Mouse (Mus musculus) thymus, postnatal 4 days (tissue): ENCODE data around the gene Idh1.
"Not testable (repeated sequence)": the region's sequence is repeated elsewhere in the genome, so short reads cannot be mapped to it uniquely, and the experiment has no call there.

Experiments used
- DNase-seq: peaks from one replicate; pipeline ENCODE4 v3.0.0; 2021

Idh1 gene

GRCm38 (mm10) chr1:65186287-65187073, at the start of gene Idh1, which contains the start of gene Pikfyve:
Idh1 (minus strand) TSS chr1:65186500.
Pikfyve (plus strand) TSS chr1:65186683.
- DNase-seq, result peak; percentile 96

GRCm38 (mm10) chr1:65230566-65230965, 44.3 kb upstream of the Idh1 start:
- DNase-seq, result no peak

DNA sequence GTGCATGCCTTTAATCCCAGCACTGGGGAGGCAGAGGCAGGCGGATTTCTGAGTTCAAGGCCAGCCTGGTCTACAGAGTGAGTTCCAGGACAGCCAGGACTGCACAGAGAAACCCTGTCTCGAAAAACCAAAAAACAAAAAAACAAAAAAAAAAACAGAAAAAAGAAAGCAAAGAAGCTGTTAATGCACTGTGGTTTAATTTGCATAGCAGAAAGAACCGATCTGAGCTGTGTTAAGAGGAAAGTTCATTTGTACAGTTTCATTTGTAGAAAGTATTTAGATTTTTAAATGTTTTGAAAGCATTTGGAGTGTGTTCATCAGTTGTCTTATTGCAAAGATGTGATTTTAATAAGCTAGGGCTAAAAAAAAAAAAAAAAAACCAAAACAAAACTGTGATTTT, 43.5 kb upstream of the Idh1 start:
- DNase-seq, result not testable (repeated sequence)

- DNase-seq, result no peak
Observed at GRCm38 (mm10) chr1:65227681-65228080, 41.4 kb upstream of the Idh1 start.

DNA sequence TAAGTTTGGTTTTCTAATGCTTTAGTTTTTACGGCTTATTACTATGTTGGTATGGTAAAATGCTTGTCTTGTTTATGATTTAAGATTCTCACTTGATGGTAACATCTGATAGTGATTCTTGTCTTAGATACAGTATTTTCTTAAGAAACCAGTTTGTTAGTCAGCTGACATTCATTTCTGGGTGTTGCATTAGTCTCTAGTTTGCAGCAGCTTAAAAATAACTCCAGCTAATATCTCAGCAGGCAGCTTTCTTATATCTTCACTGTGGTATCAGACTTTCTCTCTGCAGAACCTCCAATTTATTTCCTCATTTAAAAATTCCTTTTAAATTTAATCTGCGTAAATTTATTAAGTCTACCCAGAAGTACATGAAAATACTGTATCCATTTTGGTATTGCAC, 37.4 kb upstream of the Idh1 start:
- no peak for DNase-seq

- no peak for DNase-seq
Observed at GRCm38 (mm10) chr1:65217972-65218371, 31.7 kb upstream of the Idh1 start.

DNA sequence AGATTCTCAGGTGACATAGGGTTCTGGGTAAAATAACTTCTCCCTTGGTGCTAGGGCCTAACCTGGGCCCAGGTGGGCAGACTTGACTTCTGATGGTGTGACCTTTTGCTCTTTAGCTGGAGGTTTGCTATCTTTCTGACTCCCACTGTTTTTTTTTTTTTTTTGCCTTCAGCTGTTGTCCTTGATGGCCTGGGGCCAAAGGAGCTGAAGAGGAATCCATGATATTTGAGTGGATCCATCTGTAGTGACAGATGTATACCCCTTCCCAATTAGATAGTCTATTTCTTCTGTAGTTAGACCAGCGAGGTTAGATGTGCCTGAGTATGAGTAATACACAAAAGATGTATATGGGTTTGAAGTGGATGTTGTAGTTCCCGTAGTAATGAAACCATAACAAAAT, 31.3 kb upstream of the Idh1 start:
- DNase-seq, result no peak

GRCm38 (mm10) chr1:65213214-65213613, 26.9 kb upstream of the Idh1 start:
- DNase-seq, result no peak

DNA sequence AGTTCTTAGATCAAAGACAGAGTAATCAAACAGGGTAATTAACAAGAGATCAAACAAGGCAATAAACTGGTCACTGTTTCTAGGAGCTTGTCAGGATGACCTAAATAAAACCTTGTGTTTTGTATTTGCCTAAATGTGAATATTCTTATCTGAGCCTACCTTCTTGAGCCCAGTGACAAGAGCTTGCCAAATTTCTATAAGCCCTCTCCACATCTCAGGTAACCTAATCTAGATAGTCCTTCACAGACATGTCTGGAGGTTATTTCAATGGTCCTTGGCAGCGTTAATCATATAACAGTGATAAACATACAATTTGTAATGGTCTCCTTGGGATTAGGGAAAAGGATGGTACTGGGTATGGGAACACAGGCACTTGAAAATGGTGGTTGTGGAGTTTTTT, 18.0 kb upstream of the Idh1 start:
- DNase-seq, result no peak

DNA sequence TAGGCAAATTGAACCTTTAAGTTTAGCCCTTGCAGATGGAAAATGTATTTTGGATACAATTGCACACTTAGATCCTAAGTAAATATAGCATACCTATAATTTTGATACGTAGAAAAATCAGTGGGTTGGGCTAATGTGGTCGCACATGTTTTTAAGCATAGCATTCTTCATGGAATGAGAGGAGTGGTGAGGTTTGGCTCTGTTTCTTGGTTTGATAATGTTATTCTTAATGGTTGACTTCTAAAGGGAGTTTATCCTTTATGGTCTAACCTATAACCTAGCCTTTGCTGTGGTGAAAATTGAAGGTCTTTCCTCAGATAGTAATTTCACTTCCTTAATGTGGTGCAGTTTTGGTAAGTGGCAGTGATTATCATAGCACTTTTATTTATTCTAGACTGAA, 12.6 kb upstream of the Idh1 start:
- no peak for DNase-seq

- DNase-seq, result no peak
Observed at GRCm38 (mm10) chr1:65198425-65198824, 12.1 kb upstream of the Idh1 start.

GRCm38 (mm10) chr1:65193226-65193625, 6.9 kb upstream of the Idh1 start:
- no peak for DNase-seq

DNA sequence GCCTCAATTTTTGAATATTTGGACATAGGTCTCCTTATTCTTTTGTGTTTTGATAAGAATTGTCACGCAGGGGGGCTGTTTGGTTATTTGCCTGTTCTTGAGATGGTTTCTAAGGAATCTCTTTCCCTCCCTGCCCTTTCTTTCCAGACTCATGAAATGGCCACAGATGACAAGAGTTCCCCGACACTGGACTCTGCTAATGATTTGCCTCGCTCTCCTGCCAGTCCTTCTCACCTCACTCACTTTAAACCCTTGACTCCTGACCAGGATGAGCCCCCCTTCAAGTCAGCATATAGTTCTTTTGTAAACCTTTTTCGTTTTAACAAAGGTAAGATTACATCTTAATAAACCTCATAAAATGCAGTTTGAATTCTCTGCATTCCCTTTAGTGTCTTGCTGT, 3.9 kb upstream of the Idh1 start:
- no peak for DNase-seq

DNA sequence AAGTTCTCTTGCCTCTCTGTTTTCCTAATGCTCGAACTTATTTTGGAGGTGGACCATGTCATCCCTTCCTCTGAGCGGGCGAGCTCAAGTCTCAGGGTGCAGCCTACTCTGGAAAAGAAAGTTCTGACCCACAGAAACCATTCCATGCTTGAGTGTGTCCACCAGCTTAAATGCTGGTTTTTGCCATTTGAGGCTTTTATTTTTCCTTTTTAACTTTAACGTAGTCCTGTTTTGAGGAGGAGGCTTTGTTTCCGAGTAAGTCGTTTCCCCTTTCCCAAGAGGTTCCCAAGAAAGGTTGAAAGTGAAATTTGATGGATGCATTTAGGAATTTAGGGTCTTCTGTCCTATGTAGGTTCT, 752 bp upstream of the Idh1 start:
- no peak for DNase-seq

- DNase-seq, result no peak
Observed at GRCm38 (mm10) chr1:65185524-65186205, 635 bp downstream of the Idh1 start.

DNA sequence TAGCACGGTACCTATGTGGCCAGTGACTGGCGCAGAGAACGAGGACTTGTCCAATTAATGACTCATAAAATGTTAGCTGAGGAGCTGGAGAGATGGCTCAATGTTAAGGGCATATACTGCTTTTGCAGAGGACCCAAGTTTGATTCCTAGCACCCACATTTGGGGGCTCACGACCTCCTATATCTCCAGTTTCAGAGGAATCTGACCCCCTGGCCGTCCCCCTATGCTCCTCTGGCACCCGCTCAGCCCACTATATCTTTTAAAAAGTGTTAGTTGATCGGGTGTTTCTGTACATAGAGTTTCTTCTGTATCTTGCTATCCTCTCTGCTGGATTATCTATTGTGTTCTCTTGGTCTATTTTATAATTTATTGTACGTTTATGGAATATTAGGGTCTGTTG, 1.3 kb downstream of the Idh1 start:
- DNase-seq, result no peak

DNA sequence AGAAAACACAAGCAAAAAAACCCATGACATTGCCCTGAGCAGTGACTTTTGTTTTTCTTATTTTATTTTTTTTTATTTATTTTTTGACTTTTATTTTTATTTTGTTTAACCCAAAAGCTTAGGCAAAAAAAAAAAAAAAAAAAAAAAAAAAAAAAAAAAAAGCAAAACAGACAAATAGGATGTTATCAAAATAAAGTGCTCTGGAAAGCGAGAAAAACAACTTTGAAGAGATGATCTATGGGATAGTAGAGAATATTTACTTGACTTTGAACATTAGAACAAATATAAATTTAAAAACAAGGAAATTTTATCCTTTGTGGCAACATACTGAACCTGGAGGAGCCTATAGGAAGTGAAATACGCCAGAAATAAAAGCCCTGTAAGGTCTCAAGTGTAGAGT, 2.3 kb downstream of the Idh1 start:
- no peak for DNase-seq

DNA sequence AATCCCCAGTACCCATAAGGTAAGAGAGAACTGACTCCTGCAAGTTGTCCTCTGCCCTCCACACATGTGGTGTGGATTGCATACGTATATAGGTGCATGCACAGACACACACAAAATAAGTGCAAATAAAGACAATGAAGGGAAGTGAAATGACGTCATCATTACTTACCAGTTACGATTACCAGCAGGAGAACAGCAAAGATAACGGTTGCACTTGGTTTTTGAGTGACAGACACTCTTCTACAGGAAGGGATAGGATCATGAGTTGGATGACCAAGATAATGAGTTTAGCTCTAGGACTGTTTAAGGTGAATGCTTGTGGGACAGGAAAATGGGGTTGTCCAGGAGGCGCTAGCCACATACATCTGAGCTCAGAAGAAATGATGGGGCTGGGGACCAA, 4.8 kb downstream of the Idh1 start:
- DNase-seq, result no peak

DNA sequence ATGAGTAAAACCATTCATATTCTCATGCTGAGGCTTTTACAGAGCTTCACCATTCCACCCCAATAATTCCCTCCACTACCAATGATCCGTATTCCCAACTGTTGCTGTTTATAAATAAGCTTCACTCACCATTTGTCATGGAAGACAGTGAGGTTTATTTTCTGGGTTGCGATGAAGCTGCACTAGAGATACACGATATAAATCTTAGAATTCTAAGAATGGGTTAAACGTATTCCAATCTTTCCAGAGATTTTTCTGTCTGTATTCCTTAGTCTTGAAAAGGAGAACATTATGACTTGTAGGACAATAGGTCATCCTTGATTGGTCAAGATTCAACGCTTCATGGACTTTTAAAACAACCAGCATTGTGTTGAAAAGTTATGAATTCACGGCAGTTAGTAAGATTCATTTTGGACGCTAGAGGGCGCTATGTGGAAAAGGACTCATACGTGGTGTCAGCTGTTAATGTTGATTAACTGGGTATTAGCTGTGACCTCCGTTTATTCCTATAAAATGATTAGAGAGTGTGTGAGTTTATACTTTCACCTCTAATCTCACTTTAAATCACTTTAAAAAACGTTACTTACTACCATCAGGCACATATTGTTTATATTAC, 6.6 kb downstream of the Idh1 start:
- peak; percentile 66 for DNase-seq

DNA sequence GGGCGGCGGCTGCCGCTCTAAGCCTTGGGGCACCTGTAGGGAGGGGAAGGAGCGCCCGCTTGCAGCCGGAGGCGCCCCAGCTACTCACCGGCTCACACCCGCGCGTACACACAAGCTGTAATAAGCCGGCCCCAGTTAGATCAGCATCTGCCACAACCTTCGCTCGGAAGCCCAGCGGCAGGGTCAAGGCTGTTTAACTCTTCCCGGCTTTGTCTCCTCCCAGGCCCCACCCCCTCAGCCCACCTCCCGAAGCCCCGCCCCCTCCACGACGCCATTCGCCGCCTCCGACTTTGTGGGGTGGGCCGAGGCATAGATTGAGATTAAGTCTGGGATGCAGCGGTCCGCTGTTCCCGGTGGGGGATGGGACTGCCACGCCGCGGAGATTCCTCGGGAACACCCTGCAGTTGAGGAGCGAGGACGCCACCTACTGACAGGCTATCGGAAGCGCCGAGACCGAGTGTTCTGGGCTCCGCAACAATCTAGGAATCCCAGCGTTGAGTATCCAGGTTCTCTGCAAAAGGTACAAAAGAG, 7.3 kb downstream of the Idh1 start:
- peak; percentile 95 for DNase-seq

DNA sequence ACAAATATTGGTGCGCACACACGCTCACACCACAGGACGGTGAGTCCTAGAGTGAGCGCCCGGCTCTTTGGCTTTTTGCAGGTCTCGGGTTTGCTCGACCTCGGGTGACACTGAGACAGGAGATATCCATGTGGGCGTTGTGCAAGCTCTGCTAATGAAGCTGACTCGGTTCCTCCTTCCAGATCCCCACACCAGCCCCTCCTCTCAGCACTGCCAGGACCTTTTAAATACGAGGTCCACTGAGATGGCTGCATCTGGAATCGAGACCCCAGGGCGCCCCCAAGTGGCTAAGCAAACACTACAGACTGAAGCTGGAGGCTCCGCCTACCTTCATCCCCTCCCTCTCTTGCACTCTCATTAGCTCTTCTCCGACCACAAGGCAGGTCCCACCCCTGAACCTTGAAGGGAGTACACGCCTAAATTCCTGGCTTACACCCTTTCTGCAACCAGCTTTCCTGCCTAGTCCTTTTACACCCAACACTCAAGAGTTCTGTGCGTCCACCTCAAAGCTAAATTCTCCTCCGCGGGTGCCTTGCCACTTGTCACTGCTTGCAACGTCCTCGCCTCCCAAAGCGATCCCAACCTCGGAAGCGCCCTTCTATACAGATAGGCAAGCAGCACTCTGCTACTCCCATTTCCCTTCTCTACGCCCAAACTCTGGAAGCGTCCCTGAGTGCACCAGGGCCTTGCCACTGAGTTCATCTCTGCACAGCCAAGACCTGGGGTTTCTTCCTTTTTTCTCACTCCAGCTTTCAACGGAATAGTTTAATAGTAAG, 8.0 kb downstream of the Idh1 start:
- DNase-seq, result peak; percentile 97

- no peak for DNase-seq
Observed at GRCm38 (mm10) chr1:65177452-65177851, 8.8 kb downstream of the Idh1 start.

DNA sequence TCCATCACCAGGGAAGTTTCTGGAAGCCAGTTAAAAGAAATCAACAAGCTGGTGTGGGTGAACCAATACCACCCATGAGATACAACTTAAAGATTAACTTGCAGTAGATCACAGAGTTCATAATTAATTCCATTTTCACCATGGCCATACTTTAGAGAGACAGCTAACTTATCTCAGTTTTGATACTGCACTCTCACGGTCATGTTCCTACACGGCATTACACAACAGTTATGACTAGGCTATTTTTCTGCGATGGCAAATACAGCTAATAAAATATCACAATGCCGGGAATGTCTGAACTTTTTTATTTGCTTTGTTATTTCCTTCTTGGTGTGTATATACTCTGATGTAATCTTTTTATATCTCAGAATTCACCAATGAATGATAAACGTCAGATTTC, 9.4 kb downstream of the Idh1 start:
- DNase-seq, result no peak
